Mouse (Mus musculus): ENCODE results near the gene Vmn1r33. TPM values are rescaled to one million over a fixed set of nuclear protein-coding genes. Genes with fewer than 3 reads are reported as not detected.
"Not testable (repeated sequence)": the region's sequence is repeated elsewhere in the genome, so short reads cannot be mapped to it uniquely, and the experiment has no call there.

Gene Vmn1r33
- polyA plus RNA-seq (2011; ENCODE audit: insufficient read depth, insufficient read length, low read depth, missing spikeins), result not detected in 2 replicates

GRCm38 (mm10) chr6:66618182-66618581 is at the start of gene Vmn1r33:
Vmn1r33 (minus strand) TSS chr6:66618282.
- not testable (repeated sequence) for H3K27me3 ChIP-seq (ENCODE audit: control insufficient read depth, insufficient read depth, low read length, poor library complexity, severe bottlenecking); H3K9me3 ChIP-seq (replicated peaks; ENCODE audit: control insufficient read depth, insufficient read depth, low read length, poor library complexity, severe bottlenecking); H3K9ac ChIP-seq (ENCODE audit: low read depth, poor library complexity, severe bottlenecking); H3K27ac ChIP-seq (ENCODE audit: insufficient read depth, low read length); H3K4me3 ChIP-seq (ENCODE audit: low read depth, low read length); H3K36me3 ChIP-seq (ENCODE audit: control insufficient read depth, insufficient read depth, low read length, poor library complexity, severe bottlenecking); H3K4me1 ChIP-seq (ENCODE audit: control insufficient read depth, insufficient read depth, low read length)

GRCm38 (mm10) chr6:66643779-66644178 is 25.7 kb upstream of the Vmn1r33 start, which contains the start of gene Vmn1r34:
Vmn1r34 (minus strand) TSS chr6:66643879.
- H3K27ac ChIP-seq (ENCODE audit: insufficient read depth, low read length), result no peak within 1 kb of the TSS
- H3K36me3 ChIP-seq (ENCODE audit: control insufficient read depth, insufficient read depth, low read length, poor library complexity, severe bottlenecking), result no peaks in the 10 kb centered on the region
- H3K9ac ChIP-seq (ENCODE audit: low read depth, poor library complexity, severe bottlenecking), result no peak within 1 kb of the TSS
- H3K4me1 ChIP-seq (ENCODE audit: control insufficient read depth, insufficient read depth, low read length), result no peaks in the 10 kb centered on the region
- H3K27me3 ChIP-seq (ENCODE audit: control insufficient read depth, insufficient read depth, low read length, poor library complexity, severe bottlenecking), result no peaks in the 10 kb centered on the region
- TF ChIP-seq CTCF (IDR thresholded peaks at IDR 0.05; ENCODE audit: low read depth, low read length) (no peak), POLR2A (IDR thresholded peaks at IDR 0.05; ENCODE audit: insufficient read depth, low read length) (no peak), EP300 (IDR thresholded peaks at IDR 0.05; ENCODE audit: insufficient read depth, low read depth, low read length) (no peak)
- no peak within 1 kb of the TSS for H3K4me3 ChIP-seq (ENCODE audit: low read depth, low read length)
- H3K9me3 ChIP-seq (replicated peaks; ENCODE audit: control insufficient read depth, insufficient read depth, low read length, poor library complexity, severe bottlenecking), result no peaks in the 10 kb centered on the region

DNA sequence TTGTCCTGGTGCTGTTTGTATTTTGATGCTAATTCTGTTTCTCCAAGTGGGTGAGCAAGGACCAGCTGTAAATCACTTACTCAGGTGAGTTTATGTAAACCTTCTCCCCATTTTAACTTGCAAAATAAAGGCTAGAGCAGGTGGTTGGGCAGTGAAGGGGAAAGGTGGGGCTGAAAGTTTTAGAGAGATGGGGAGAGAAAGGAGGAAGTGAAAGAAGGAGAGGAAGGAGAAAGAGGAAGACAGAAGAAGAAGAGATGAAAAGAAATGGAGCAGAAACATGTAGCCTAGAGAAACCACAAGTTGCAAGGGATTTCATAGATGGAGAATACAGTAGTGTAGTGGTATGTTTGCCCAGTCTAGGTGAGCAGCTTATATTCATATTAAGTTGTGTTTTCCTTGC is 22.3 kb downstream of the Vmn1r33 start:
- TF ChIP-seq EP300 (IDR thresholded peaks at IDR 0.05; ENCODE audit: insufficient read depth, low read depth, low read length) (no peak), POLR2A (IDR thresholded peaks at IDR 0.05; ENCODE audit: insufficient read depth, low read length) (no peak), CTCF (IDR thresholded peaks at IDR 0.05; ENCODE audit: low read depth, low read length) (no peak)
- Histone ChIP-seq H3K36me3 (ENCODE audit: control insufficient read depth, insufficient read depth, low read length, poor library complexity, severe bottlenecking) (no peaks in the 10 kb centered on the region), H3K4me1 (ENCODE audit: control insufficient read depth, insufficient read depth, low read length) (no peaks in the 10 kb centered on the region), H3K9me3 (replicated peaks; ENCODE audit: control insufficient read depth, insufficient read depth, low read length, poor library complexity, severe bottlenecking) (no peaks in the 10 kb centered on the region; the same call in 1 of the 2 replicates), H3K27me3 (ENCODE audit: control insufficient read depth, insufficient read depth, low read length, poor library complexity, severe bottlenecking) (no peaks in the 10 kb centered on the region), H3K9ac (ENCODE audit: low read depth, poor library complexity, severe bottlenecking) (no peak overlapping the region), H3K27ac (ENCODE audit: insufficient read depth, low read length) (no peak overlapping the region), H3K4me3 (ENCODE audit: low read depth, low read length) (no peak overlapping the region)

Other genes starting within 250 kb of the Vmn1r33 start
- gene Mad2l1, start 82.9 kb downstream of the Vmn1r33 start, polyA plus RNA-seq (2011; ENCODE audit: insufficient read depth, insufficient read length, low read depth, missing spikeins), result 216 and 238 TPM in 2 replicates
- not detected in 2 replicates for gene Vmn1r32, start 58.2 kb downstream of the Vmn1r33 start, polyA plus RNA-seq (2011; ENCODE audit: insufficient read depth, insufficient read length, low read depth, missing spikeins)
- not detected in 2 replicates for gene Vmn1r34, start 25.6 kb upstream of the Vmn1r33 start, polyA plus RNA-seq (2011; ENCODE audit: insufficient read depth, insufficient read length, low read depth, missing spikeins)
- not detected in 2 replicates for gene Vmn1r35, start 67.6 kb upstream of the Vmn1r33 start, polyA plus RNA-seq (2011; ENCODE audit: insufficient read depth, insufficient read length, low read depth, missing spikeins)
- not detected in 2 replicates for gene Vmn1r36, start 100.9 kb upstream of the Vmn1r33 start, polyA plus RNA-seq (2011; ENCODE audit: insufficient read depth, insufficient read length, low read depth, missing spikeins)
- gene Vmn1r37, start 111.1 kb upstream of the Vmn1r33 start, polyA plus RNA-seq (2011; ENCODE audit: insufficient read depth, insufficient read length, low read depth, missing spikeins), result not detected in 2 replicates
- not detected in 2 replicates for gene Vmn1r38, start 164.3 kb upstream of the Vmn1r33 start, polyA plus RNA-seq (2011; ENCODE audit: insufficient read depth, insufficient read length, low read depth, missing spikeins)
- not detected in 2 replicates for gene Vmn1r39, start 192.3 kb upstream of the Vmn1r33 start, polyA plus RNA-seq (2011; ENCODE audit: insufficient read depth, insufficient read length, low read depth, missing spikeins)

All from ES-Bruce4 (cell line).